Mouse (Mus musculus): ENCODE results near the gene Sgpp2. TPM values are rescaled to one million over a fixed set of nuclear protein-coding genes. Genes with fewer than 3 reads are reported as not detected.

Gene Sgpp2
- total RNA-seq, 4 experiments from 2014 or later, result 5.5 to 8.9 (median 7.1) TPM

DNA sequence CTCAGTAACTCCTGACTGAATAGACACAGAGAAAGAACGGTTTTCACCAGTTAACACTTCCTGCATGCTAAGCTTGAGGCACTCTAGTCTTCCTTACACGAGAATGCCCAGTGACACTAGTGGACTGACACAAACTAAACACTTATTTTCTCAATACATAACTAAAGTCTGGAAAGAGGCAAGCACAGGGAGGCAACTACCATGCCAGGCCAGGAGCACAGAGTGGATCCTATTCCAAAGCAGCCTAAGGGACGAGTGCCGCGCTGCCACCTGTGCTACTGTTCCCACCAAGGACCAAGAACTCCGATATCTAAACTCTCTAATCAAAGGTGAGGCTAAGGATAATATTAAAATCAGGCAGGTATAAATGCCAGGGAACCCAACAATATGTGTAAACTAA is 136.6 kb downstream of the Sgpp2 start:
- DNase-seq (ENCODE audit: low spot score in 2 of 2), result no peak

DNA sequence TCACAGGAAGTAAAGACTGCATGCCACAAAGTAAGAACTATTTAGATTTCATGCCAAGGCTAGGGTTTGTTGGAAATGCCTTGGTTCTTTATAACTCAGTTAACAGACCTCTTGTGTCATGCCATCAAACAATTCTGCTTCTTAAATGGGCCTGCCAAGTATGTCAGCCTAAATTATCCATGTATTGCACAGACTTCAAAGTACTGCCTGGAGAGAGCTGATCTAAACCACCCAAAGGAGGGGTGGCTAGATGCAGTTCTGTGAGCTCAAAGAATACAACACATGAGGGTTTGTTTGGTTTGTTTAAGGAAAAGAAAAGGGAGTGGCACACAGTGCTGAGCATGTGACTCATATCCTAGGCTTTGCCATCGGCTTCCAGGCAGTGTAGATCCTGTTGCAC is 137.9 kb downstream of the Sgpp2 start:
- DNase-seq (ENCODE audit: low spot score in 2 of 2), result no peak

DNA sequence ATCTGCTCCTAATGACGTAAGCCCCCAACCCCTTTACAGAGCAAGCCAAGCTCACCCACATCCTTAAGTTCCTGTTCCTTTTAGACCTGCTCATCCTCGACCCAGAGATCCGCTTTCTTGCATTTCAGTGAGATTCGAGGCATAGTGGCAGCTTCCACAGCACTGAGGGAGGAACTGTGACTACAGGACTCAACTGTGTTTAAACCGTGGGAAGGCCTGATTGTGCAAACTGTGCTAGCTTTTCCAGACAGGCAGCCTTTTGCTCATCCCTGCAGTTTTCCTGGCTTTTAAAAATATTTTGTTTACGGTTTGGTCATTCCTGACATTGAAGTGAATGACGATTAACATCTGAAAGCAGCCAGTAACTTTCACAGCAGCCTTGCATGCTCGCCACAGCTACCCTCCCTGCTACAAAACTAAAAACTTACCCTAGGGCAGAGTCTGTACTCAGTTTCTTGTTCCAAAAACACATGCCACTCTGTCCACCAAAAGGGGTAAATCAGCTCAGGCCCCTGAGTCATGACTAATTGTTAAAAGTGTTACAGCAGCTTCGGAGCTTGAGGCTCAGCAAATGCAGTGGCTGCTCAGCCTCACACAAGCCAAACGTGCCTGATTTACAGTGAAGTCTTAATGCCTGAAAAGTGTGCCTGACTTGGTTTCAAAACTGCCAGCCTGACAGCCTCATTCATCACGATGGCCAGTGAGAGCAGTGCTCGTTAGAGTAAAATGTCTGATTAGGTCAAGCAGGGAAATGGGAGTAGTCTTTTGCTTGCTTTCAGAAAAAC is 141.1 kb downstream of the Sgpp2 start:
- DNase-seq (ENCODE audit: low spot score in 2 of 2), result no peak

DNA sequence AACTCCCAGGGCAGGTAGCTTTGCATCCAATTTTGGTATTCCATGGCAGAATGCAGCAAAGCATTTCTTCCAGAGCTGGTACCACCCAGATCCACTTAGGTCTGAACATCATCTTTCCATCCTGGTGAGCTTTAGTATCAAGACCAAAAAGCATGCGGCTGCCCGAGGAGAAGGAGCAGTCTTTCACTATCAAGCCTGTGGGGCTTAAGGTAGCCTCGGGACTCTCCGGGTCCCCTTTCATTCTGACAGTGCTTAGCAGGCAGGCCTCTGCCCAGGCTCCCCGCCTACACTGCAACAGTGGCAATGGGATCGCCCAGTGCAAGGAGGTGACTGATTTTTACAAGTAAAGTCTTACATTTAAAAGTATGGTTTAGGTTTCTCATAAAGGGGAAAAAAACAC is 142.4 kb downstream of the Sgpp2 start:
- DNase-seq (ENCODE audit: low spot score in 2 of 2), result no peak

DNA sequence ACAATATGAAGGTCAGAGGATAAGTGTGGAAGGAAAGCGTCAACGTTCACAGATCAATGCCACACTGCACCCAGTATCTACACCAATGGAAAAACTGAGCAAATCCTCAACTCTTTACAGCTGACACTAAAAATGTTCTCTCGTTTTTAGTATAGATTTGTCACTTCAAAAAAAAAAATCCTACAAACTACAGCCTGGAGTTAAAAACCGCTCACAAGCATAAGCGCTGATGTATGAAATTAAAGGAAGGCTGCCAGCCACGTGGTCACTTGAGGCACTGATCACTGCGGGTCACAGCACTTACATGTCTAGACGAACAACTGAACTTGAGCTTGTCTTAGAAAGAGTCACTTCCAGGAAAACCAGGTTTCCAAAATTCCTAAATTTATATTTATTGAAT is 143.7 kb downstream of the Sgpp2 start:
- no peak for DNase-seq (ENCODE audit: low spot score in 2 of 2)

DNA sequence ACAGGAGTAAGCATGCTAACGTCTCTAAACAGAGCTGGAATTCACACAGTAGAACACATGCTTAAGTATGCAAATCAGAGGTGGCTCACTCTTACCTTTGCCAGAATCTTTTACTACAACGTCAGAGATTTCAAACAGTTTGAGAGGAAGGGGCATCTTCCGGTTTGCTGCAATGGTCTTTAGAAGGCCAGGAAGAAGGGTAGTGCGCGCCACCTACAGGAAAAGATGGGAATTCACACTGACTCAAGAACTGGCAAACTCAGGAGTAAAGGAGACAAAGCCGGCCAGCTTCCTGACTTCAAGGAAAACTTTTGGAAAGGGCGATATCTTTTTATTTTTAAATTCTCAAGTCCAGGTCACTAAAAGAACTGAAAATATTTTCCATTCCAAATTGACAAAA is 144.5 kb downstream of the Sgpp2 start:
- DNase-seq (ENCODE audit: low spot score in 2 of 2), result peak in 1 of 2 experiments; percentile 44

Other genes with a start within 250 kb of the Sgpp2 start
- not detected for gene Pax3, start 113.2 kb upstream of the Sgpp2 start, total RNA-seq (2022)
- gene Farsb, start 178.6 kb downstream of the Sgpp2 start, total RNA-seq (2022), result 10 to 100 TPM; 61.7 to 74.3 (median 68.0) TPM
- 1 to 10 TPM in 1 of 4 experiments, under 1 TPM in 1, not detected in 2; 0.43 to 1.6 TPM for gene Mogat1, start 200.6 kb downstream of the Sgpp2 start, total RNA-seq (2022)
- 1 to 10 TPM; 1.0 to 1.5 (median 1.3) TPM for gene BC035947, start 201.8 kb downstream of the Sgpp2 start, total RNA-seq (2022)

All from layer of hippocampus, adult 8-10 months (tissue).